Mouse (Mus musculus) midbrain, embryonic 15.5 days (tissue): ENCODE measurements around the gene Tpk1. TPM values are rescaled to one million over a fixed set of nuclear protein-coding genes. Genes with fewer than 3 reads are reported as not detected.
A peak's percentile ranks its signal among the peaks of the same experiment; 100 is the strongest.

Experiments used
- ATAC-seq: fragments of 200-750 bp; cut with Nextera tagmentation; replicated peaks from 2 replicates; pipeline ENCODE4 v1.8.0; 2017; ENCODE audit warnings: moderate TSS enrichment
- H3K27ac ChIP-seq: fragments of 300-500 bp; sonication (generic); 2 replicates; pipeline ENCODE4 v1.5.1; 2015; ENCODE audit warnings: mild to moderate bottlenecking, inconsistent platforms
- H3K27me3 ChIP-seq: fragments of 300-500 bp; sonication (generic); replicated peaks from 2 replicates; pipeline ENCODE4 v1.6.1; 2015; ENCODE audit warnings: inconsistent platforms
- H3K36me3 ChIP-seq: fragments of 300-500 bp; sonication (generic); replicated peaks from 2 replicates; pipeline ENCODE4 v1.6.1; 2015; ENCODE audit warnings: inconsistent platforms
- H3K4me1 ChIP-seq: fragments of 300-500 bp; sonication (generic); 2 replicates; pipeline ENCODE4 v1.6.1; 2015; ENCODE audit warnings: inconsistent platforms
- H3K4me2 ChIP-seq: fragments of 300-500 bp; sonication (generic); 2 replicates; pipeline ENCODE4 v1.6.1; 2015; ENCODE audit warnings: inconsistent platforms, mild to moderate bottlenecking, moderate library complexity
- H3K4me3 ChIP-seq: fragments of 300-500 bp; sonication (generic); 2 replicates; pipeline ENCODE4 v1.5.1; 2015; ENCODE audit warnings: mild to moderate bottlenecking, inconsistent platforms
- H3K9ac ChIP-seq: fragments of 300-500 bp; sonication (generic); 2 replicates; pipeline ENCODE4 v1.6.1; 2015; ENCODE audit warnings: mild to moderate bottlenecking, inconsistent platforms
- H3K9me3 ChIP-seq: fragments of 300-500 bp; sonication (generic); 2 replicates; pipeline ENCODE4 v1.6.1; 2016; ENCODE audit warnings: inconsistent platforms
- WGBS: fragments of 180-500 bp; shearing (Covaris S2); methylation state at CpG from one replicate; pipeline ENCODE4 v1.1.7; 2015; ENCODE audit warnings: mixed read lengths; 5-methylcytosine and 5-hydroxymethylcytosine counted together
- polyA plus RNA-seq: library from polyadenylated mRNA; unstranded; fragments of >200 nt; fragmentation: Nextera tagmentation; extraction: Ambion mirVana; gene quantifications from 2 replicates; pipeline ENCODE4 v1.2.1, GENCODE M21; 2015

The Tpk1 gene
- polyA plus RNA-seq, 1 experiment from 2014 or later, result 5.7 TPM

- Histone ChIP-seq H3K9me3 (no peaks in the 10 kb centered on the region), H3K27ac (no peak overlapping the region), H3K9ac (no peak overlapping the region), H3K4me1 (no peaks in the 10 kb centered on the region), H3K4me3 (no peak overlapping the region), H3K27me3 (no peaks in the 10 kb centered on the region), H3K36me3 (no peaks in the 10 kb centered on the region), H3K4me2 (no peak overlapping the region)
- peak; percentile 42; the same call in 1 of the 2 replicates for ATAC-seq
- WGBS, result 65% methylated on average over 2 of the region's 2 CpGs
Measured at GRCm38 (mm10) chr6:43457989-43458388, 208.1 kb downstream of the Tpk1 start.

- 57% methylated on average over 2 of the region's 2 CpGs for WGBS
- no peak overlapping the region for H3K4me3 ChIP-seq
Measured at GRCm38 (mm10) chr6:43449498-43449897, 216.6 kb downstream of the Tpk1 start.

DNA sequence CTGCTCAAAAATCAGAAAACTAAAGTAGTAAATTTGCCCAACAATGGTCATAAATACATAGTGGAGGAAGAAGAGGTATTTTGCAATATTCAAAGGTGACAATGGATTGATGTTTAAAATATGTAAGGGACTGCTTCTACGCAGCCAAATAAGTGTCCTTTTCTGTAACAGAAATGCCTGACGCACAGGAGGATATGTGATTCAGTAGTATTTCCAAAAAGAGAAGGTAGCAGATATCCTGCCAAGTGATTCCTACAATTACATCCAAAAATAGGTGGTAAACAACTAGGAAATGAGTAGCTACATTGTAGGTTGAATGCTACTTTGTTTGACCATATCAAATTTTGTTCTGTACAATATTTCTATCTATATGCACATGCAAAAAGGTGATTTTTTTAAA lies 220.2 kb downstream of the Tpk1 start:
- H3K9me3 ChIP-seq, result no peaks in the 10 kb centered on the region
- WGBS, result 90% methylated on average over 2 of the region's 2 CpGs
- H3K4me2 ChIP-seq, result no peak overlapping the region
- H3K27me3 ChIP-seq, result no peaks in the 10 kb centered on the region
- no peaks in the 10 kb centered on the region for H3K36me3 ChIP-seq
- no peak for ATAC-seq
- no peak overlapping the region for H3K27ac ChIP-seq
- H3K4me1 ChIP-seq, result no peaks in the 10 kb centered on the region
- no peak overlapping the region for H3K9ac ChIP-seq
- no peak overlapping the region for H3K4me3 ChIP-seq

More at GRCm38 (mm10) chr6:43449498-43449897, 216.6 kb downstream of the Tpk1 start:
- ATAC-seq, result no peak
- H3K9ac ChIP-seq, result no peak overlapping the region
- no peaks in the 10 kb centered on the region for H3K36me3 ChIP-seq
- no peaks in the 10 kb centered on the region for H3K9me3 ChIP-seq
- H3K27ac ChIP-seq, result no peak overlapping the region
- no peaks in the 10 kb centered on the region for H3K27me3 ChIP-seq
- no peak overlapping the region for H3K4me2 ChIP-seq
- H3K4me1 ChIP-seq, result no peaks in the 10 kb centered on the region

GRCm38 (mm10) chr6:43442191-43442590 lies 223.9 kb downstream of the Tpk1 start:
- Histone ChIP-seq H3K4me3 (no peak overlapping the region), H3K9ac (no peak overlapping the region), H3K27me3 (no peaks in the 10 kb centered on the region), H3K27ac (no peak overlapping the region), H3K4me1 (no peaks in the 10 kb centered on the region), H3K4me2 (no peak overlapping the region), H3K36me3 (no peaks in the 10 kb centered on the region), H3K9me3 (no peaks in the 10 kb centered on the region)
- ATAC-seq, result no peak
- whole genome bisulfite sequencing, result 85% methylated on average over 3 of the region's 3 CpGs

DNA sequence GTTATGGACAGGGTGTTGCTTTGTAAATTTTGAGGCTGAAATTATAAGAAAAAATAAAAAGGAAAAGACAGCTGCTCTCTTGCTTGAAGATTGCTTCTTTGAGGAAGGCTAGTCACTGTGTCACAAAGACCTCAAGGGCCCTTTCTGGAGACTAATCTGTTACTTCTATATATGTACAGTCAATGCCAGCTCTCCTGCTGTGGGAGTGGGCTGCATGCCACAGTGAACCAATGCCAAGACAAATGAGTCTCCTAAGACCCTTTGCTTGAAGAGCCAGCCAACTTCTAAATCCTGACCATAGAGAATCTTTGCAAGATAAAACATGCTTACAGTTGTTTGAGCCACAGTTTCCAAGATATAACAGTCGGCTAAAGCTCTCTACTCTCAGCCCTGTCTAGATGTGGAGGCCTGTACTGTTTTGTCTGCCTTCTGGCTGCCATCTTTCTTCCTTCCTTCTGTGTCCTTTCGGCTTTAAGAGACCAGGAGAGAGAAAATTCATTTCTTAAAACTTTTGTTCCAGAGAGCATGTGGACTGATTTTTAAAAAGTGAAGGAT lies 230.0 kb downstream of the Tpk1 start:
- H3K27me3 ChIP-seq, result no peaks in the 10 kb centered on the region
- no peaks in the 10 kb centered on the region for H3K4me1 ChIP-seq
- H3K9me3 ChIP-seq, result no peaks in the 10 kb centered on the region
- no peak overlapping the region for H3K9ac ChIP-seq
- peak; percentile 42; the same call in 1 of the 2 replicates for ATAC-seq
- no peak overlapping the region for H3K27ac ChIP-seq
- no peak overlapping the region for H3K4me3 ChIP-seq
- no peak overlapping the region for H3K4me2 ChIP-seq
- H3K36me3 ChIP-seq, result no peaks in the 10 kb centered on the region
- WGBS, result 64% methylated on average over 2 of the region's 2 CpGs

GRCm38 (mm10) chr6:43434365-43434764 lies 231.7 kb downstream of the Tpk1 start:
- WGBS, result 84% methylated on average over 1 of the region's 1 CpGs
- H3K9ac ChIP-seq, result no peak overlapping the region

DNA sequence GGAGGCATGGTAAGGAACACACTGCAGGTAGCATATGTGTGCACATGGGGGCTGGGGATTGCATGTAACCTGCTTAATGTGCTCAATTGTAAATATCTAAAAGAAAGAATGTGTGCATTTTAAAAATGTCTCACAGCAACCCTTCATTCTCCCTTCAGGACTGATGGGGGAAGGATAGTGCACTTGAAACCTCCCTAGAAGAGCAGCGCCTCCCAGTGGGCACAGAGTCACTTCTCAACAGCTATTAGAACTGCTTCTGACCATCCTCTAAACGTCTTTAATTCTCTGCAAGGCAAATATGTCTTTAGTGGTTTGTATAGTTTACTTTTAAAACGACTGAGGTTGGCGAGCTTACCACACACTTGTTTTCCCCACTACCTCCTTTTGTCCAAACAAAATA lies 241.1 kb downstream of the Tpk1 start:
- H3K27me3 ChIP-seq, result no peaks in the 10 kb centered on the region
- 49% methylated on average over 4 of the region's 4 CpGs for WGBS

More at GRCm38 (mm10) chr6:43434365-43434764, 231.7 kb downstream of the Tpk1 start:
- no peak overlapping the region for H3K27ac ChIP-seq
- no peak overlapping the region for H3K4me2 ChIP-seq
- no peak overlapping the region for H3K4me3 ChIP-seq
- H3K27me3 ChIP-seq, result no peaks in the 10 kb centered on the region
- H3K9me3 ChIP-seq, result no peaks in the 10 kb centered on the region
- H3K36me3 ChIP-seq, result no peaks in the 10 kb centered on the region
- ATAC-seq, result no peak
- no peaks in the 10 kb centered on the region for H3K4me1 ChIP-seq

GRCm38 (mm10) chr6:43420358-43420979 lies 245.6 kb downstream of the Tpk1 start:
- ATAC-seq, result no peak
- Histone ChIP-seq H3K36me3 (no peaks in the 10 kb centered on the region), H3K27me3 (no peaks in the 10 kb centered on the region), H3K4me2 (no peak overlapping the region), H3K9me3 (no peaks in the 10 kb centered on the region), H3K27ac (no peak overlapping the region), H3K4me1 (no peaks in the 10 kb centered on the region), H3K4me3 (no peak overlapping the region), H3K9ac (no peak overlapping the region)
- WGBS, result 76% methylated on average over 7 of the region's 7 CpGs

More for the DNA sequence above, 241.1 kb downstream of the Tpk1 start:
- H3K4me3 ChIP-seq, result no peak overlapping the region
- H3K4me1 ChIP-seq, result no peaks in the 10 kb centered on the region
- H3K4me2 ChIP-seq, result no peak overlapping the region
- H3K36me3 ChIP-seq, result no peaks in the 10 kb centered on the region
- no peak for ATAC-seq
- H3K27ac ChIP-seq, result no peak overlapping the region
- no peak overlapping the region for H3K9ac ChIP-seq
- no peaks in the 10 kb centered on the region for H3K9me3 ChIP-seq

- no peak for ATAC-seq
- 82% methylated on average over 1 of the region's 1 CpGs for WGBS
Measured at GRCm38 (mm10) chr6:43408949-43409348, 257.1 kb downstream of the Tpk1 start.

GRCm38 (mm10) chr6:43403076-43403475 lies 263.0 kb downstream of the Tpk1 start:
- no peak for ATAC-seq
- no peaks in the 10 kb centered on the region for H3K9me3 ChIP-seq
- no peak overlapping the region for H3K9ac ChIP-seq
- WGBS, result 77% methylated on average over 3 of the region's 3 CpGs
- no peaks in the 10 kb centered on the region for H3K27me3 ChIP-seq
- no peaks in the 10 kb centered on the region for H3K36me3 ChIP-seq
- H3K27ac ChIP-seq, result no peak overlapping the region
- no peak overlapping the region for H3K4me3 ChIP-seq
- no peak overlapping the region for H3K4me2 ChIP-seq
- no peaks in the 10 kb centered on the region for H3K4me1 ChIP-seq

More at GRCm38 (mm10) chr6:43408949-43409348, 257.1 kb downstream of the Tpk1 start:
- no peak overlapping the region for H3K27ac ChIP-seq
- H3K4me3 ChIP-seq, result no peak overlapping the region
- no peaks in the 10 kb centered on the region for H3K4me1 ChIP-seq
- H3K9ac ChIP-seq, result no peak overlapping the region
- H3K4me2 ChIP-seq, result no peak overlapping the region
- H3K27me3 ChIP-seq, result no peaks in the 10 kb centered on the region
- H3K36me3 ChIP-seq, result no peaks in the 10 kb centered on the region
- no peaks in the 10 kb centered on the region for H3K9me3 ChIP-seq

DNA sequence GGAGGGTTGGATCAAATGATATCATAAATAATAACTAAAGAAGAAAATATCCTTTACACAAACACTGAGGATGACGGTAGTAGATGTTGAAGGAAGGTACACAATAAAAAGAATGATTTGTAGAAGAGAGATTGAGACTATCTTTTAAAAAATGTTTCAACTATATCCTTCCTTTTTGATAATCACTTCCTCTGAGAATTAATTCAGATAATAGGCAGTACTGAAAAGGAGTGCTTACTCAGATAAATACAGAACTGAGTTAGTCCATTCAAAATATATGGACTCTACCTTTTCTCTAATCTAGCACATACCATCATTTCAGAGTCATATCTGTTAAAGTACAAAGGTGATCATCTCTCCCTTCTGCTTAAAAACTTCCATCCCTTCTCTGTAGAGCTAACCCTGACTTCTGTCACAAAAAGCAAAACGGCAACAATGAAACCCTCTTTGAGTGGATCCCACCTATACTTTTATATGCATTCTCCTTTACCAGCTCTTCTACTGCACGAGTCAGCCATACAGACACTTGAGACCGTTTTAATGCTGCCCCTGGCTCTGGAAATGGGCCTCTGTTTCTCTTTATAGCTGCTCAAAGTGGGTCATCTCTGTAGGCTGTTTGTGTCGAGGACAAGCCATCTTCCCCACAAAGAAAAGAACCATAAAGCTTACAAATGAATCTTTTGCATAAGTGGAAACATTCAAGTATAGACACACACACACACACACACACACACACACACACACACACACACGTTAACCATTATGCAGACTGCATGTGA lies 263.7 kb downstream of the Tpk1 start:
- Histone ChIP-seq H3K4me2 (no peak overlapping the region), H3K4me3 (no peak overlapping the region), H3K27ac (no peak overlapping the region), H3K9me3 (no peaks in the 10 kb centered on the region), H3K36me3 (no peaks in the 10 kb centered on the region), H3K27me3 (no peaks in the 10 kb centered on the region), H3K9ac (no peak overlapping the region), H3K4me1 (no peaks in the 10 kb centered on the region)
- no peak for ATAC-seq
- WGBS, result 80% methylated on average over 6 of the region's 6 CpGs

- Histone ChIP-seq H3K9me3 (no peaks in the 10 kb centered on the region), H3K9ac (no peak overlapping the region), H3K4me2 (no peak overlapping the region), H3K27ac (no peak overlapping the region), H3K27me3 (no peaks in the 10 kb centered on the region), H3K4me3 (no peak overlapping the region), H3K36me3 (no peaks in the 10 kb centered on the region), H3K4me1 (no peaks in the 10 kb centered on the region)
- ATAC-seq, result no peak
- 91% methylated on average over 1 of the region's 1 CpGs for WGBS
Measured at GRCm38 (mm10) chr6:43396426-43396825, 269.7 kb downstream of the Tpk1 start.
